Mouse (Mus musculus): Measurements from ENCODE around the gene Mrpl33.

Mrpl33 gene

GRCm38 (mm10) chr5:31698297-31698726, 101.6 kb downstream of the Mrpl33 start:
- DNase-seq (ENCODE audit: low read depth, low spot score) = peak; percentile 82

GRCm38 (mm10) chr5:31698931-31699330, 102.2 kb downstream of the Mrpl33 start:
- DNase-seq (ENCODE audit: low read depth, low spot score) = no peak

GRCm38 (mm10) chr5:31699397-31699796, 102.7 kb downstream of the Mrpl33 start:
- DNase-seq (ENCODE audit: low read depth, low spot score) = no peak

- DNase-seq (ENCODE audit: low read depth, low spot score) = no peak
Measured at GRCm38 (mm10) chr5:31704971-31705370, 108.2 kb downstream of the Mrpl33 start.

GRCm38 (mm10) chr5:31706826-31707225, 110.1 kb downstream of the Mrpl33 start:
- DNase-seq (ENCODE audit: low read depth, low spot score) = no peak

- no peak for DNase-seq (ENCODE audit: low read depth, low spot score)
Measured at GRCm38 (mm10) chr5:31709389-31709788, 112.7 kb downstream of the Mrpl33 start.

- DNase-seq (ENCODE audit: low read depth, low spot score) = no peak
Measured at GRCm38 (mm10) chr5:31713280-31713711, 116.6 kb downstream of the Mrpl33 start.

GRCm38 (mm10) chr5:31713841-31714264, 117.1 kb downstream of the Mrpl33 start:
- no peak for DNase-seq (ENCODE audit: low read depth, low spot score)

Data from forelimb bud, embryonic 11.5 days (tissue).